Mouse (Mus musculus) intestine, embryonic 14.5 days (tissue): Measurements from ENCODE around the gene Cyb5d1. TPM values are rescaled to one million over a fixed set of nuclear protein-coding genes. Genes with fewer than 3 reads are reported as not detected.
"Not testable (repeated sequence)": the region's sequence is repeated elsewhere in the genome, so short reads cannot be mapped to it uniquely, and the experiment has no call there.

Source experiments
- ATAC-seq: fragments of 200-750 bp; cut with Nextera tagmentation; replicated peaks from 2 replicates; pipeline ENCODE4 v1.8.0; 2017; ENCODE audit warnings: low read depth, moderate number of reproducible peaks, moderate TSS enrichment, moderate library complexity; ENCODE audit not compliant: low FRiP score, low TSS enrichment
- DNase-seq: peaks from one replicate; pipeline ENCODE4 v3.0.0-alpha.2; 2018; ENCODE audit warnings: low spot score
- H3K27ac ChIP-seq: fragments of 300-500 bp; sonication (generic); 2 replicates; pipeline ENCODE4 v1.5.1; 2014; ENCODE audit warnings: low read depth, mild to moderate bottlenecking, control low read depth
- H3K27me3 ChIP-seq: fragments of 300-500 bp; sonication (generic); replicated peaks from 2 replicates; pipeline ENCODE4 v1.6.1; 2014; ENCODE audit warnings: low read length, control low read depth; ENCODE audit not compliant: control insufficient read depth, insufficient read depth
- H3K36me3 ChIP-seq: fragments of 300-500 bp; sonication (generic); 2 replicates; pipeline ENCODE4 v1.6.1; 2014; ENCODE audit warnings: low read length, control low read depth; ENCODE audit not compliant: control insufficient read depth, insufficient read depth
- H3K4me1 ChIP-seq: fragments of 300-500 bp; sonication (generic); replicated peaks from 2 replicates; pipeline ENCODE4 v1.6.1; 2014; ENCODE audit warnings: low read length, control low read depth, mixed read lengths; ENCODE audit not compliant: control insufficient read depth, insufficient read depth
- H3K4me2 ChIP-seq: fragments of 300-500 bp; sonication (generic); 2 replicates; pipeline ENCODE4 v1.6.1; 2014; ENCODE audit warnings: low read length
- H3K4me3 ChIP-seq: fragments of 300-500 bp; sonication (generic); 2 replicates; pipeline ENCODE4 v1.5.1; 2014; ENCODE audit warnings: low read depth, low read length, control low read depth, mixed read lengths
- H3K9ac ChIP-seq: fragments of 300-500 bp; sonication (generic); 2 replicates; pipeline ENCODE4 v1.6.1; 2014; ENCODE audit warnings: mild to moderate bottlenecking, low read length
- H3K9me3 ChIP-seq: fragments of 300-500 bp; sonication (generic); 2 replicates; pipeline ENCODE4 v1.6.1; 2016; ENCODE audit warnings: low read length, control low read depth; ENCODE audit not compliant: control insufficient read depth
- WGBS: fragments of 180-500 bp; shearing (Covaris S2); extraction: QIAGEN DNeasy Blood & Tissue Kit; methylation state at CpG from one replicate; pipeline ENCODE4 v1.1.7; 2014; 5-methylcytosine and 5-hydroxymethylcytosine counted together
- polyA plus RNA-seq: library from polyadenylated mRNA; unstranded; fragments of >200 nt; fragmentation: Nextera tagmentation; extraction: Ambion mirVana; gene quantifications from 2 replicates; pipeline ENCODE4 v1.2.1, GENCODE M21; 2014

Gene Cyb5d1
- polyA plus RNA-seq, 1 experiment from 2014 or later: 23.8 TPM

- H3K27me3 ChIP-seq: no peaks in the 10 kb centered on the region
- H3K36me3 ChIP-seq: peaks cover 16% of the 10 kb centered on the region
- H3K4me2 ChIP-seq: peak overlapping the region; percentile 72
- H3K9me3 ChIP-seq: no peaks in the 10 kb centered on the region
- H3K4me3 ChIP-seq: peak overlapping the region; percentile 70
- peaks cover 24% of the 10 kb centered on the region for H3K4me1 ChIP-seq
- under 1% methylated on average over 45 of the region's 48 CpGs for WGBS
- peak; percentile 83 for ATAC-seq
- peak overlapping the region; percentile 96 for H3K9ac ChIP-seq
- peak overlapping the region; percentile 97 for H3K27ac ChIP-seq
- peak; percentile 99 for DNase-seq
Observed at GRCm38 (mm10) chr11:69395634-69396373, 373 bp upstream of the Cyb5d1 start.

- peak; percentile 72 for DNase-seq
- Histone ChIP-seq H3K4me1 (peaks cover 24% of the 10 kb centered on the region), H3K9ac (peak overlapping the region; percentile 96), H3K4me2 (peak overlapping the region; percentile 72), H3K27ac (peak overlapping the region; percentile 97; the same call in 1 of the 2 replicates), H3K4me3 (peak overlapping the region; percentile 70)
- 1% methylated on average over 31 of the region's 31 CpGs for WGBS
- H3K27me3 ChIP-seq, H3K9me3 ChIP-seq, ATAC-seq, H3K36me3 ChIP-seq: not testable (repeated sequence)
Observed at GRCm38 (mm10) chr11:69394591-69395167, 752 bp downstream of the Cyb5d1 start.

GRCm38 (mm10) chr11:69390400-69391034, 4.9 kb downstream of the Cyb5d1 start:
- DNase-seq: peak; percentile 80
- Histone ChIP-seq H3K27ac (no peak overlapping the region), H3K9me3 (no peaks in the 10 kb centered on the region), H3K36me3 (no peaks in the 10 kb centered on the region), H3K4me3 (no peak overlapping the region), H3K4me1 (0 out of 2 replicates have a peak, but pooled peaks cover 6% of the 10 kb centered on the region), H3K27me3 (no peaks in the 10 kb centered on the region), H3K9ac (no peak overlapping the region), H3K4me2 (no peak overlapping the region)
- 49% methylated on average over 10 of the region's 10 CpGs for WGBS
- peak; percentile 23; the same call in 1 of the 2 replicates for ATAC-seq

GRCm38 (mm10) chr11:69389531-69390399, 5.7 kb downstream of the Cyb5d1 start:
- H3K4me2 ChIP-seq: no peak overlapping the region
- no peaks in the 10 kb centered on the region for H3K36me3 ChIP-seq
- no peak for DNase-seq
- no peaks in the 10 kb centered on the region for H3K27me3 ChIP-seq
- no peak overlapping the region for H3K27ac ChIP-seq
- no peaks in the 10 kb centered on the region for H3K9me3 ChIP-seq
- H3K9ac ChIP-seq: no peak overlapping the region
- WGBS: 71% methylated on average over 14 of the region's 14 CpGs
- 0 out of 2 replicates have a peak, but pooled peaks cover 6% of the 10 kb centered on the region for H3K4me1 ChIP-seq
- peak; percentile 7; the same call in 1 of the 2 replicates for ATAC-seq
- no peak overlapping the region for H3K4me3 ChIP-seq

- no peak for DNase-seq
- no peaks in the 10 kb centered on the region for H3K27me3 ChIP-seq
Observed at GRCm38 (mm10) chr11:69388680-69389079, 6.8 kb downstream of the Cyb5d1 start.

GRCm38 (mm10) chr11:69386758-69387157, 8.7 kb downstream of the Cyb5d1 start:
- ATAC-seq (no peak), DNase-seq (no peak)
- H3K27ac ChIP-seq: no peak overlapping the region
- no peak overlapping the region for H3K9ac ChIP-seq
- H3K4me3 ChIP-seq: no peak overlapping the region
- H3K4me2 ChIP-seq: no peak overlapping the region
- H3K9me3 ChIP-seq: no peaks in the 10 kb centered on the region
- 0 out of 2 replicates have a peak, but pooled peaks cover 3% of the 10 kb centered on the region for H3K4me1 ChIP-seq
- WGBS: 74% methylated on average over 7 of the region's 7 CpGs
- H3K27me3 ChIP-seq: no peaks in the 10 kb centered on the region
- H3K36me3 ChIP-seq: no peaks in the 10 kb centered on the region

More at GRCm38 (mm10) chr11:69388680-69389079, 6.8 kb downstream of the Cyb5d1 start:
- no peak overlapping the region for H3K9ac ChIP-seq
- H3K27ac ChIP-seq: no peak overlapping the region
- no peak overlapping the region for H3K4me3 ChIP-seq
- H3K4me2 ChIP-seq: no peak overlapping the region
- 98% methylated on average over 4 of the region's 4 CpGs for WGBS
- no peak for ATAC-seq
- 0 out of 2 replicates have a peak, but pooled peaks cover 3% of the 10 kb centered on the region for H3K4me1 ChIP-seq
- no peaks in the 10 kb centered on the region for H3K9me3 ChIP-seq
- no peaks in the 10 kb centered on the region for H3K36me3 ChIP-seq

GRCm38 (mm10) chr11:69384979-69385378, 10.5 kb downstream of the Cyb5d1 start:
- DNase-seq (no peak), ATAC-seq (no peak)
- 72% methylated on average over 6 of the region's 6 CpGs for WGBS
- Histone ChIP-seq H3K27ac (no peak overlapping the region), H3K9me3 (no peaks in the 10 kb centered on the region), H3K4me2 (no peak overlapping the region), H3K36me3 (no peaks in the 10 kb centered on the region), H3K27me3 (no peaks in the 10 kb centered on the region), H3K4me1 (0 out of 2 replicates have a peak, but pooled peaks cover under 1% of the 10 kb centered on the region), H3K9ac (no peak overlapping the region), H3K4me3 (no peak overlapping the region)
